Mouse (Mus musculus) effector memory CD4-positive, alpha-beta T cell, adult 5 months (primary cell): ENCODE measurements around the gene Rab40c. TPM values are rescaled to one million over a fixed set of nuclear protein-coding genes. Genes with fewer than 3 reads are reported as not detected.

Source experiments
- polyA plus RNA-seq: library from polyadenylated mRNA; unstranded; fragments of 100-300 nt; shearing (Covaris generic); gene quantifications from one replicate; pipeline ENCODE4 v1.2.1, GENCODE M21; 2017

Gene Rab40c
- polyA plus RNA-seq: 17.2 TPM

GRCm38 (mm10) chr17:25919144-25919785 is at the start of gene Rab40c:
Gene Rab40c, minus strand, starts transcription at chr17:25919727.

GRCm38 (mm10) chr17:25951803-25952623 is 32.5 kb upstream of the Rab40c start, which contains the start of gene A930017K11Rik:
Gene A930017K11Rik, minus strand, starts transcription at chr17:25952565.

GRCm38 (mm10) chr17:25944366-25945163 is 25.0 kb upstream of the Rab40c start, which contains the start of the genes Pigq and Nhlrc4:
Gene Pigq, minus strand, starts transcription at chr17:25944936.
Gene Nhlrc4, minus strand, starts transcription at chr17:25944961.

GRCm38 (mm10) chr17:25880196-25880910 is 39.2 kb downstream of the Rab40c start, which contains the start of gene Wfikkn1:
Gene Wfikkn1, minus strand, starts transcription at chr17:25880858.

GRCm38 (mm10) chr17:25874721-25875170 is 44.8 kb downstream of the Rab40c start, which contains the start of gene Mettl26:
Gene Mettl26, plus strand, starts transcription at chr17:25875074.

GRCm38 (mm10) chr17:25868601-25869191 is 50.8 kb downstream of the Rab40c start, which contains the start of gene Mcrip2:
Gene Mcrip2, minus strand, starts transcription at chr17:25868764.

GRCm38 (mm10) chr17:25860832-25861703 is 58.5 kb downstream of the Rab40c start, which contains the start of gene Wdr90:
Gene Wdr90, minus strand, starts transcription at chr17:25861501.

GRCm38 (mm10) chr17:25844396-25844901 is 75.1 kb downstream of the Rab40c start, which contains the start of gene Rhot2:
Gene Rhot2, minus strand, starts transcription at chr17:25844851.

GRCm38 (mm10) chr17:25841117-25841880 is 78.2 kb downstream of the Rab40c start, which contains the start of gene Gm20683:
Gene Gm20683, minus strand, starts transcription at chr17:25841763.

GRCm38 (mm10) chr17:25837076-25837410 is 82.5 kb downstream of the Rab40c start, which contains the start of gene Rhbdl1:
Gene Rhbdl1, minus strand, starts transcription at chr17:25837295.

GRCm38 (mm10) chr17:25833291-25833663 is 86.2 kb downstream of the Rab40c start, which contains the start of gene Stub1:
Gene Stub1, minus strand, starts transcription at chr17:25833404.

Other genes with a start within 250 kb of the Rab40c start
- not detected for gene Gng13, start 202.6 kb downstream of the Rab40c start, polyA plus RNA-seq
- gene Chtf18, start 192.3 kb downstream of the Rab40c start, polyA plus RNA-seq: 4.7 TPM
- 4.0 TPM for gene Rpusd1, start 192.1 kb downstream of the Rab40c start, polyA plus RNA-seq
- gene Mslnl, start 183.7 kb downstream of the Rab40c start, polyA plus RNA-seq: not detected
- not detected for gene Msln, start 165.3 kb downstream of the Rab40c start, polyA plus RNA-seq
- gene Narfl, start 146.0 kb downstream of the Rab40c start, polyA plus RNA-seq: 15.6 TPM
- gene Haghl, start 134.1 kb downstream of the Rab40c start, polyA plus RNA-seq: 23.1 TPM
- 0.29 TPM for gene Ccdc78, start 133.1 kb downstream of the Rab40c start, polyA plus RNA-seq
- 125 TPM for gene Fam173a, start 126.8 kb downstream of the Rab40c start, polyA plus RNA-seq
- not detected for gene AC134908.4, start 124.1 kb downstream of the Rab40c start, polyA plus RNA-seq
- gene Metrn, start 122.6 kb downstream of the Rab40c start, polyA plus RNA-seq: 28.1 TPM
- not detected for gene Fbxl16, start 110.6 kb downstream of the Rab40c start, polyA plus RNA-seq
- 19.3 TPM for gene Wdr24, start 96.1 kb downstream of the Rab40c start, polyA plus RNA-seq
- gene Jmjd8, start 90.9 kb downstream of the Rab40c start, polyA plus RNA-seq: 18.3 TPM
- 126 TPM for gene Stub1, start 86.3 kb downstream of the Rab40c start, polyA plus RNA-seq
- gene Rhbdl1, start 82.4 kb downstream of the Rab40c start, polyA plus RNA-seq: not detected
- gene Gm20683, start 78.0 kb downstream of the Rab40c start, polyA plus RNA-seq: 1.9 TPM
- 27.1 TPM for gene Rhot2, start 74.9 kb downstream of the Rab40c start, polyA plus RNA-seq
- gene Wdr90, start 58.2 kb downstream of the Rab40c start, polyA plus RNA-seq: 20.9 TPM
- gene Mcrip2, start 51.0 kb downstream of the Rab40c start, polyA plus RNA-seq: 18.5 TPM
- 41.5 TPM for gene Mettl26, start 44.7 kb downstream of the Rab40c start, polyA plus RNA-seq
- gene Wfikkn1, start 38.9 kb downstream of the Rab40c start, polyA plus RNA-seq: 0.21 TPM
- 39.1 TPM for gene Pigq, start 25.2 kb upstream of the Rab40c start, polyA plus RNA-seq
- gene Nhlrc4, start 25.2 kb upstream of the Rab40c start, polyA plus RNA-seq: not detected
- gene A930017K11Rik, start 32.8 kb upstream of the Rab40c start, polyA plus RNA-seq: not detected
- gene Capn15, start 66.1 kb upstream of the Rab40c start, polyA plus RNA-seq: 21.9 TPM
- gene Rab11fip3, start 149.8 kb upstream of the Rab40c start, polyA plus RNA-seq: 20.2 TPM
- gene Decr2, start 170.6 kb upstream of the Rab40c start, polyA plus RNA-seq: 20.8 TPM
- 16.4 TPM for gene Nme4, start 175.9 kb upstream of the Rab40c start, polyA plus RNA-seq
- 35.2 TPM for gene Tmem8, start 193.6 kb upstream of the Rab40c start, polyA plus RNA-seq
- 42.2 TPM for gene Mrpl28, start 203.8 kb upstream of the Rab40c start, polyA plus RNA-seq
- gene Axin1, start 219.0 kb upstream of the Rab40c start, polyA plus RNA-seq: 119 TPM